Mouse (Mus musculus): Measurements from ENCODE around the gene Ggt6. TPM values are rescaled to one million over a fixed set of nuclear protein-coding genes. Genes with fewer than 3 reads are reported as not detected.
"Not testable (repeated sequence)": the region's sequence is repeated elsewhere in the genome, so short reads cannot be mapped to it uniquely, and the experiment has no call there.

Ggt6 gene
- total RNA-seq, 2 experiments from 2014 or later = not detected

GRCm38 (mm10) chr11:72435694-72436045 is 344 bp downstream of the Ggt6 start:
- ATAC-seq (replicated peaks; ENCODE audit: low FRiP score, poor library complexity, severe bottlenecking) = no peak

DNA sequence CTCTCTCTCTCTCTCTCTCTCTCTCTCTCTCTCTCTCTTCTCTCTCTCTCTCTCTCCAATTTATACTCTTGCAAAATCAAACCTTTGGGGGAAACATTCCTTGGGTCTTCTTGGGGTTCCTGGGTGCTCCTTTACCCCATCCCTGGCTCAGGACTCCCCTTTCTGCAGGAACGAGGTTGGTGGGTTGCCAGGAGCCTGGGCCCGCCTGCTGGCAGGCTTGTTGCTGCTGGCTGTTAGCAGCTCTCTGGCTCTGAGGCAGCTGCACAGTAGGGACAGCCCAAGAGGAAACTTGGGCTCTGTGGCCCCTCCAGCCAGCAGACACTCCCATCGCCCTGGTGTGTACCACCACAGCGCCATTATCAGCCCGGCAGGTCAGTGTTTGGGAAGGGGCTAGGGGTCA is 945 bp downstream of the Ggt6 start:
- ATAC-seq (replicated peaks; ENCODE audit: low FRiP score, poor library complexity, severe bottlenecking) = no peak

GRCm38 (mm10) chr11:72436756-72437650 is 1.7 kb downstream of the Ggt6 start:
- no peak for ATAC-seq (replicated peaks; ENCODE audit: low FRiP score, poor library complexity, severe bottlenecking)

GRCm38 (mm10) chr11:72438411-72438810 is 3.1 kb downstream of the Ggt6 start:
- ATAC-seq (replicated peaks; ENCODE audit: low FRiP score, poor library complexity, severe bottlenecking) = no peak

DNA sequence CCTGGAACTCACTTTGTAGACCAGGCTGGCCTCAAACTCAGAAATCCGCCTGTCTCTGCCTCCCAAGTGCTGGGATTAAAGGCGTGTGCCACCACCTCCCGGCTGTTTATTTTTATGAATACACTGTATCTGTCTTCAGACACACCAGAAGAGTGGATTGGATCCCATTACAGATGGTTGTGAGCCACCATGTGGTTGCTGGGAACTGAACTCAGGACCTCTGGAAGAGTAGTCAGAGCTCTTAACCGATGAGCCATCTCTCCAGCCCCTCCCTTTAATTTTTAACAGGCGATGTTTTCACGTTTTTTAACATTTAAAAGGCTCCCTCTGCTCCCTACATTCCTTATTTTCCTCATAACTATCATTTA is 5.3 kb downstream of the Ggt6 start:
- ATAC-seq (replicated peaks; ENCODE audit: low FRiP score, poor library complexity, severe bottlenecking) = not testable (repeated sequence)

- ATAC-seq (replicated peaks; ENCODE audit: low FRiP score, poor library complexity, severe bottlenecking) = peak; percentile 97
These were observed 5.8 kb downstream of the Ggt6 start, which contains the start of gene Mybbp1a for GRCm38 (mm10) chr11:72440965-72441664. Gene Mybbp1a (plus strand): TSS chr11:72441355.

- ATAC-seq (replicated peaks; ENCODE audit: low FRiP score, poor library complexity, severe bottlenecking) = no peak
These were observed 11.2 kb downstream of the Ggt6 start for GRCm38 (mm10) chr11:72446311-72447105.

DNA sequence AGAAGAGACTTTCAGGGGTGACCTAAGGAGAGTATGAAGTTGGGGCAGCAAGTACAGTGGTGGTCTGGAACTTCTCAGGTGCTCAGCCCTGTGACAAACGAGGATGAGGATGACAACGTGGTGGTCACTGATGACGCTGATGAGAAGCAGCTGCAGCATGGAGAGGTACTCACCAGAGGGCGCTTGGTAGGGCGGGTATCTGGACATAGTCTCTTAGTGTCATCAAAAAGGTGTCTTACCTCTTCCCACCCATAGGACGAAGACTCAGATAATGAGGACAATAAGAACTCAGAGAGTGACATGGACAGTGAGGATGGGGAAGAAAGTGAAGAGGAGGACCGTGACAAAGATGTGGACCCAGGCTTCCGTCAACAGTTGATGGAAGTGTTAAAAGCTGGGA is 12.1 kb downstream of the Ggt6 start:
- no peak for ATAC-seq (replicated peaks; ENCODE audit: low FRiP score, poor library complexity, severe bottlenecking)

GRCm38 (mm10) chr11:72452140-72452665 is 16.9 kb downstream of the Ggt6 start:
- no peak for ATAC-seq (replicated peaks; ENCODE audit: low FRiP score, poor library complexity, severe bottlenecking)

DNA sequence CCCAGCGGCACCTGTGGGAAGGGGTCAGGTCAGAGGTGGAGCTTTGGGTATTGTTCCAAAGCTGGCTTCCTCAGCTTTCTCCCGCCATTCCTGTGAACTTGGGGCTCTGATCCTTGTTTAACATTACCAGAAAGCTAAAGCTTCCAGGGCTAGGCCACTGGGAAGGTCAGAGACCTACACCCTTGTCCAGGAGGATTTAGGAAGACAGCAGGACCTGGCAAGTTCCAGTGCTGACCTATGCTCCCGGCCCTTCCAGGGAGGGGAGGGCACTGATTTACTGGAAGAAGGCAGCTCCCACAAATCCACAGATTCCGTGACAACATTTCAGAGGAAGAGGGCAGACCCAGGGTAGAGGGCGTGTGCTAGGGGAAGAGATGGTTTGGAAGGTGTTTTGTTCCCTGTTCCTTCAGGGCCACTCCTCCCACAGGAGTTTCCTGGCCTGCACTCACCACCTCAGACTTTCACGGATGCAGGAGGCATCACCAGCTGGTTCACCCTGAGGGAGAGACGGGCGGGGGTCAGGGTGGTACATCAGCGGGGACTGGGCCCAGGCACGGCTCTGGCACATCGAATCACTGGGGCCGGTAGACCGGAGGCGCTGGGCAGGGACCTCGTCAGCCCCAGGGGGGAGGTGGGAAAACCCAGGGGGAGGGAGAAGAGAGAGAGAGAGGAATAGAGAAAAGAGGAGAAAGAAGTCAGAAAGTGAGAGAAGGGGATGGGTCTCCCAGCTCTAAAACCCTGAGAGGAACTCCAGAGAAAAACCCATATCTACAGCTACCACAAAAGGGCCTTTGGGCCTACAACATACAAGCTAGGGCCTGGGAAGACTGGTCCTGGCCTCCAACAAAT is 18.0 kb downstream of the Ggt6 start:
- no peak for ATAC-seq (replicated peaks; ENCODE audit: low FRiP score, poor library complexity, severe bottlenecking)

DNA sequence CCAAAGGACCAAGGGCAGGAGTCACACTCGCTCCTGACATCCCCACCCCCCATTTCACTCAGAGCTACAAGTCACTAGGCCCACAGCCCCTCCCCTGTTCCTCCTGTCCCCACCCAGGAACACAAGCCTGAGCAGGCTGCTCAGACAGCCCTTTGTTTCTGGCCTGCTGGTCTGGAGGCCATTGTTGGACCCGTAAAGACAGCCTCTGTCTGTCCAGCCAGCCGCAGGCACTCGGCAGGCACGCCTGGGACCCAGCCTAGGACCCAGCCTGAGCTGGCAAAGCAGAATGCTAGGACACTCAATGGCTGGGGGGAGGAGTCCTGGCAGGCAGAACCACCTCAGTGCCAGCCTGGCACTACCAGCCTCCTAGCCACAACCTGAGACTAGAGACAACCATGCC is 20.4 kb downstream of the Ggt6 start:
- no peak for ATAC-seq (replicated peaks; ENCODE audit: low FRiP score, poor library complexity, severe bottlenecking)

GRCm38 (mm10) chr11:72457995-72458496 is 22.7 kb downstream of the Ggt6 start:
- no peak for ATAC-seq (replicated peaks; ENCODE audit: low FRiP score, poor library complexity, severe bottlenecking)

DNA sequence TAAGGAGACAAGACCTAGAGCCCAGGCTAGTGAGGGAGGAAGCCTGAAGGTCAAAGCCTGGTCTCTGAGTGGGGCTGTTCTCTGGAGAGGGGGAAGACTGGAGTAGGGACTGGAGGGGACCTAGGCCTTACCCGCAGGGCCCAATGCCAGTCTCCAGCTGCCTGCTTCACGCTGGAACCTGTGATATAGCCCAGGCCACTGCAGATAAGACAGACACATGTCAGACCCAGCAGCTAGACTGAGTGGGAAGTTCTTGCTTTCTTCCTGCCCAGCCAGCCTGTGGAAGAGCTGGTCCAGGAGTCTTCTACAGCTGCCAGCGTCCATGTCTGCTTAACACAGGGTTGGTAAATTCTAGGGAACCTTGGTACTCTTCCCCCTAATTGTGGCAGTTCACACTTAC is 23.2 kb downstream of the Ggt6 start:
- ATAC-seq (replicated peaks; ENCODE audit: low FRiP score, poor library complexity, severe bottlenecking) = no peak

DNA sequence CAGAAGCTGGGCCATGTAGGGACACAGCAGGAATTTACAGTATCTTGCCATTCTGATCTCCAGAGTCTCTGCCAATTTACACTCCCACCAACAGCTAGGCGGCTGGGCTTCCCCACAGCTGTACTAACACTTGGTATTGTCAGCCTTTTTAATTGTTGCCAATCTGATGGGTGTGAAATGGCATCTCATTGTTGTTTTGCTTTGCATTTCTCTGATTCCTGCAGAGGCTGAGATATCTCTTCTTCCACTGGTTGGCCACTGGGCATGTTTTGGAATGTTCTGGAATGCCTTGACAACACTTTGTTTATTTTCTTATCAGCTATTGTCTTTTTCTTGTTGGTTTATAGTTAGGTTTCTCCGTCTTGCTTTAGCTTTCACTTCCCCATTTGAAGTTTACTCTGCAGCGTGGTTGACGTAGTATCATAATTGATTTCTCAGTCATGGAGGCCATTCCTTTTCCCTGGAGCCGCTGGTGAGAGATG is 26.2 kb downstream of the Ggt6 start:
- no peak for ATAC-seq (replicated peaks; ENCODE audit: low FRiP score, poor library complexity, severe bottlenecking)

- no peak for ATAC-seq (replicated peaks; ENCODE audit: low FRiP score, poor library complexity, severe bottlenecking)
These were observed 29.5 kb downstream of the Ggt6 start for GRCm38 (mm10) chr11:72464821-72465220.

DNA sequence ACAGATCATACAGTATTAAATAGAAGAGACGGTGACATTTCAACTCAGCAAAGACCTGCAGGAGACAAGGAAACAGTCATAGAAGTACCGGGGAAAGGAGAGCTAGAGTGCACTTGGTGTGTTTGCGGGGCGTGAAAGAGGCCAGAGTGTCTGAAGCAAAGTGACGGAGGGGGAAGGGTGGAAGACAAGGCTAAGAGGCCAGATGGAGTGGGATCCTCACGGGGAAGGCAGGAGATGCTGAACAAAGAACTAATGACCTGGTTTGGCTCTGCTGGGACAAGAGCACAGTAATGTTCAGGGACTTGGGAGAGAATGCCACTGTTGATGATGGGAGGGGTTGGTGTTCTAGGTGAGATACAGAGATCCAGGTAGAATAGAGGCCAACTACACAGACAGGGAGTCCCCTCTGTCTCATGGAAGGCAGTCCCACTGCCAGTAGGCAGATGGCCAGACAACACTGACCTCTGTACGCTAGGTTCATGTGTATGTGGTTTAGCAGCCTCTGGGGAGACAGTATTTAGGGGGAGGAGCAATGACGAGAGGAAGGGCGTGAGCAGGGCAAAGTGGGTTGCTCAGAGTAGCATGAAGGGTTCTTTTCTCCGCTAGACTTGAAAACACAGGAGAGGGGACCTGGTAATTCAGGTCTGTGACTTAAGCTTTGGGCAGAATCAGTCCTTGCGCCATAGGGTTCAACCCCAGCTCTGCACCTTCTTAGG is 30.8 kb downstream of the Ggt6 start:
- ATAC-seq (replicated peaks; ENCODE audit: low FRiP score, poor library complexity, severe bottlenecking) = no peak

- ATAC-seq (replicated peaks; ENCODE audit: low FRiP score, poor library complexity, severe bottlenecking) = no peak
These were observed 31.6 kb downstream of the Ggt6 start for GRCm38 (mm10) chr11:72466694-72467507.

GRCm38 (mm10) chr11:72468525-72468924 is 33.2 kb downstream of the Ggt6 start:
- ATAC-seq (replicated peaks; ENCODE audit: low FRiP score, poor library complexity, severe bottlenecking) = no peak
